Mouse (Mus musculus) G1E (cell line): ENCODE measurements around the gene Jun. TPM values are rescaled to one million over a fixed set of nuclear protein-coding genes. Genes with fewer than 3 reads are reported as not detected.
A peak's percentile ranks its signal among the peaks of the same experiment; 100 is the strongest.

Source experiments
- ATAC-seq: 2 replicates; pipeline ENCODE4 v1.8.0; 2016; ENCODE audit warnings: mild to moderate bottlenecking; ENCODE audit not compliant: insufficient number of reproducible peaks, poor library complexity, low FRiP score, severe bottlenecking; ENCODE audit errors: extremely low read depth
- DNase-seq: peaks from one replicate; pipeline ENCODE4 v3.0.0; 2012; ENCODE audit warnings: low spot score
- H3K27me3 ChIP-seq: 2 replicates; pipeline ENCODE4 v1.6.1; 2012; ENCODE audit warnings: mild to moderate bottlenecking, low read length, inconsistent platforms; ENCODE audit not compliant: insufficient read depth
- H3K36me3 ChIP-seq: replicated peaks from 2 replicates; pipeline ENCODE3; 2012; ENCODE audit warnings: mild to moderate bottlenecking, inconsistent platforms
- H3K4me1 ChIP-seq: 2 replicates; pipeline ENCODE4 v1.6.1; 2012; ENCODE audit warnings: low read depth, low read length, inconsistent platforms, mixed read lengths; ENCODE audit not compliant: insufficient read depth
- H3K4me3 ChIP-seq: 2 replicates; pipeline ENCODE4 v1.5.1; 2012; ENCODE audit warnings: low read depth, mild to moderate bottlenecking, inconsistent platforms, low read length, moderate library complexity, mixed read lengths
- H3K9me3 ChIP-seq: replicated peaks from 2 replicates; pipeline ENCODE4 v1.6.1; 2012; ENCODE audit warnings: inconsistent platforms
- CTCF ChIP-seq: IDR thresholded peaks from 2 replicates; pipeline ENCODE4 v1.5.1; 2012; ENCODE audit warnings: low read depth, low read length, inconsistent platforms, mixed read lengths
- GATA1 ChIP-seq: IDR thresholded peaks from 2 replicates; pipeline ENCODE4 v1.6.1; 2012; ENCODE audit warnings: borderline replicate concordance, low read length, inconsistent platforms, mixed read lengths
- GATA2 ChIP-seq: IDR thresholded peaks from 2 replicates; pipeline ENCODE4 v1.6.1; 2012; ENCODE audit warnings: low read depth, low read length, inconsistent platforms, borderline replicate concordance
- POLR2AphosphoS5 ChIP-seq: IDR thresholded peaks from 2 replicates; pipeline ENCODE4 v1.6.1; 2012; ENCODE audit warnings: low read depth, low read length, inconsistent platforms; ENCODE audit not compliant: insufficient replicate concordance
- TAL1 ChIP-seq: conservative IDR thresholded peaks from 2 replicates; pipeline ENCODE4 v1.6.1; 2012; ENCODE audit warnings: low read depth, low read length, inconsistent platforms, mixed read lengths
- polyA plus RNA-seq: library from polyadenylated mRNA; stranded (reverse); fragments of >175 nt; gene quantifications from 2 replicates; pipeline ENCODE4 v1.2.3, GENCODE M21; 2012
- total RNA-seq, 2 experiments: library from RNA; stranded (forward) in 1 of 2; stranded (reverse) in 1 of 2; fragments of 200-1000 nt in 1 of 2; fragments of >200 nt in 1 of 2; fragmentation: Nextera tagmentation in 1 of 2; gene quantifications; 2 replicates each; pipeline ENCODE4 v1.2.3; 2014 to 2017

Jun gene
- total RNA-seq (2014; fragmentation: Nextera tagmentation) (1.1 and 1.7 TPM in 2 replicates), total RNA-seq (2017) (2.3 and 2.9 TPM in 2 replicates), polyA plus RNA-seq (2.2 and 2.3 TPM in 2 replicates)

DNA sequence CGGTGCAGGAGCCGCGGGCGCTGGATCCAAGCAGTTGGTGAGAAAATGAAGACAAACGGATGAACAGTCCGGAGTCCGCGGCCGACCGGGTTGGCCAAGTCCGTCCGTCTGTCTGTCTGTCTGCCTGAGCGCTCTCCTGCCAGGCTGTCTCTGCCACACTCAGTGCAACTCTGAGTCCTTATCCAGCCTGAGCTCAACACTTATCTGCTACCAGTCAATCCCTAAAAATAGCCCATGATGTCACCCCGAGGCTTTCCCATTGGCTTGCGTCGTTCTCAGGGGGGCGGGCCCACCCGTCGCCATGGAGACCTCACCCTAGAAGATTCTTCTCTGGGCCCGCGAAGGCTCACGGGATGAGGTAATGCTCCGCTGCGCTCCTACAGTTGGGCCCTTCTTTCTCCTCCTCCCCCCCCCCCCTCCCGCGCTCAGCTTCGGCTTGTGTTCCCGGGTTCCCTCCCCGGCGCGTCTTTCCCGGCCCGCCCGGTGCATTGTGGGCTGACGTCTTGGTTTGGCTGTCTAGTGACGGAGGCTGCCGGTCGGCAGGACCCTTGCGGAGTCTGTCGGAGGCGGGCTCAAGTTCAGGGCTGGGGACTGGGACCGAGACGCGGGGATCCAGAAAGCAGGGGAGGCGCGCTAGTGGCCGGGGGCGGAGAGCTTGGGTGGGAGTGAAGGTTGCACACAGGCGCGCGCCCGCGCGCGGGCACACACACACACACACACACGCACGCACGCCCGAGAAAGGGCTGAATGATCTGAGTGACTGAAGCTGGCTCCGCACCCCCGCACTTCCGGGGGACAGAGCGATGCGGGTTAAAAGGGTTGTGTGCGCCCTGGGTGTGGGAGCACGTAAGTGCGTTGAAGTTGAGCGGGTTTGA, at the start of gene Jun:
Gene Jun, minus strand, starts transcription at position 198 of the 875 bp plus-strand sequence.
- Histone ChIP-seq H3K9me3 (peaks cover 19% of the 10 kb centered on the region), H3K27me3 (peaks cover 24% of the 10 kb centered on the region), H3K36me3 (no peaks in the 10 kb centered on the region), H3K4me3 (peak within 1 kb of the TSS; percentile 77), H3K4me1 (peaks cover 47% of the 10 kb centered on the region)
- TF ChIP-seq GATA2 (no peak), CTCF (no peak), TAL1 (no peak), GATA1 (no peak), POLR2AphosphoS5 (no peak)
- ATAC-seq: peak; percentile 86
- DNase-seq: peak; percentile 88

DNA sequence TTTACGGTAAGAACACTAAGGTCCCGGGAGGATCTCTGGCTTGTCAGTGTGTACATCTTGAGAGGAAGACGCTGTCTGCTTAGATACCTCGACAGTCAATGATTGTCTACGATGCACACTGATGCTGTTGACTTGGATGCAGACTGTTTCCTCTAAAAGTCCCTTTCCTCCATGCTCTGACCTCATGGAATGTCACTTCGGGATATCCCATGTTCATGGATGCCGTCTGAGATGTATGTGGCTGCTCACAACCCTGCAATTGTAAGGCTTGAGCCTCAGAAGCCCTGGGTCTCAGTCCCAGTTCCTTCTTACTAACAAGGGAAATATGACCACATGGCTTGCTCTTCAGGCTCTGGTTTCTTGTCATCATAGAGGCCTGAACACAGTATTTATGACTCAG, 49.7 kb upstream of the Jun start:
- ATAC-seq: no peak

DNA sequence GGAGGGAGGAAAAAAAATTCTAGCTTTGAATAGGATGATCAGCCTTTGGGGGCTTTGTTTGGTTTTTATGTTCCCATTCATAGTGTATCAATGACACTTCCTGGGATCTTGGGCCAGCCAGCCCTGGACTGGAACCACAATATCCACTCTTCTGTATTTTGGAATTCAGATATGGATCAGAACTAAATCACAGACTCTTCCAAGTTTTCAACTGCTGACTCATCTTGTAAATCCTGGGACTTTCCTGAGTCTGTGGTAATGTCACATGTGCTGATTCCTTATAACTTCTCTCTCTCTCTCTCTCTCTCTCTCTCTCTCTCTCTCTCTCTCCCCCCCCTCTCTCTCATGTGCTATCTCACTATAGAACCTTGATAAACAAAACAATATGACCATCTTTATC, 48.7 kb upstream of the Jun start:
- H3K4me3 ChIP-seq: no peak overlapping the region
- peaks cover 25% of the 10 kb centered on the region for H3K27me3 ChIP-seq
- ATAC-seq (no peak), DNase-seq (no peak)
- peaks cover 5% of the 10 kb centered on the region for H3K4me1 ChIP-seq
- TF ChIP-seq CTCF (no peak), TAL1 (no peak), GATA1 (no peak), POLR2AphosphoS5 (no peak), GATA2 (no peak)
- no peaks in the 10 kb centered on the region for H3K36me3 ChIP-seq
- no peaks in the 10 kb centered on the region for H3K9me3 ChIP-seq

More for the DNA sequence above, 49.7 kb upstream of the Jun start:
- Histone ChIP-seq H3K27me3 (peaks cover 30% of the 10 kb centered on the region), H3K4me3 (no peak overlapping the region), H3K36me3 (no peaks in the 10 kb centered on the region), H3K9me3 (no peaks in the 10 kb centered on the region), H3K4me1 (peaks cover 13% of the 10 kb centered on the region)
- TF ChIP-seq POLR2AphosphoS5 (no peak), CTCF (no peak), TAL1 (no peak)
- no peak for DNase-seq

DNA sequence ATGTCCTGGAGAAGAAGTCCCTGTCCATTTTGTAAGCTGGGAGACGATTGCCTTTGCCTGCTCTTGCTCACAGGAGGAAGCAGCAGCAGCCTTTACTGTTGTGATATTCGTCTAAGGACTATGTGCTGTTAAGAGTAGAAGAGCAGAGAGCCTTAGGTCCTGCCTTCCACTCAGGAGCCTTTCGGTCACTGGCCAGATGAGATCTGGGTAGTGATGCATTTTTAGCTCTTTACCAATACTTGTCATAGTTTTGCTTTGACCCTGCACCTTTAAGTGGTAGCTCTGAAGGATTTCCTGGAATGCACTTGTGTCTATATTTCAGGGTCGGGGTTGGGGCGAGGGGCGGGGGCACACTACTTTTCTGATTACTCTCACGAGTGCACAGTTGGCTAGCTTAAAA, 47.4 kb upstream of the Jun start:
- no peak for TF ChIP-seq GATA2
- TF ChIP-seq TAL1: no peak
- no peak for TF ChIP-seq POLR2AphosphoS5
- TF ChIP-seq CTCF: no peak
- TF ChIP-seq GATA1: no peak
- no peaks in the 10 kb centered on the region for H3K36me3 ChIP-seq
- no peak for DNase-seq

DNA sequence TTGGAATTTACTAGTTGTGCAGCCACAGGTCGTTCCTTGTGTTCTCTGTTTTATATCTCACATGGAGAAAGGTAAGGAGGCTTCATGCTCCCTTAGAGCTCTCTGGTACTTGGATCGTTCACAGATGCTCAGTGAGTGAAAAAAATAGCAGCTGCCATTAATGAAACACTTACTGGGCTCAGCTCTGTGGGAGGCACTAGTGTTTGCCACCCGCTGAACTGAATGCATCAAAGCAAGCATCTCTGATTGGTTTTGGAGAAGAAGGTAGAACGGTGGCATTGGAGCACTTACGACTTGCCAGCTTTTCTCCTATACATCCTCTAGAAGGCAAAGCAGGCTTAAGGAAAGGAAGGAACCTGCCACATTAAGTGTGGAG, 46.7 kb upstream of the Jun start:
- no peaks in the 10 kb centered on the region for H3K9me3 ChIP-seq
- H3K36me3 ChIP-seq: no peaks in the 10 kb centered on the region
- H3K27me3 ChIP-seq: peaks cover 21% of the 10 kb centered on the region
- no peak overlapping the region for H3K4me3 ChIP-seq
- ATAC-seq: no peak
- H3K4me1 ChIP-seq: peaks cover 10% of the 10 kb centered on the region; the same call in 1 of the 2 replicates
- TF ChIP-seq GATA1 (no peak), CTCF (no peak), GATA2 (no peak), POLR2AphosphoS5 (no peak), TAL1 (no peak)
- no peak for DNase-seq

More for the DNA sequence above, 47.4 kb upstream of the Jun start:
- Histone ChIP-seq H3K4me3 (no peak overlapping the region), H3K9me3 (no peaks in the 10 kb centered on the region), H3K4me1 (peaks cover 8% of the 10 kb centered on the region; the same call in 1 of the 2 replicates), H3K27me3 (peaks cover 22% of the 10 kb centered on the region)
- no peak for ATAC-seq

DNA sequence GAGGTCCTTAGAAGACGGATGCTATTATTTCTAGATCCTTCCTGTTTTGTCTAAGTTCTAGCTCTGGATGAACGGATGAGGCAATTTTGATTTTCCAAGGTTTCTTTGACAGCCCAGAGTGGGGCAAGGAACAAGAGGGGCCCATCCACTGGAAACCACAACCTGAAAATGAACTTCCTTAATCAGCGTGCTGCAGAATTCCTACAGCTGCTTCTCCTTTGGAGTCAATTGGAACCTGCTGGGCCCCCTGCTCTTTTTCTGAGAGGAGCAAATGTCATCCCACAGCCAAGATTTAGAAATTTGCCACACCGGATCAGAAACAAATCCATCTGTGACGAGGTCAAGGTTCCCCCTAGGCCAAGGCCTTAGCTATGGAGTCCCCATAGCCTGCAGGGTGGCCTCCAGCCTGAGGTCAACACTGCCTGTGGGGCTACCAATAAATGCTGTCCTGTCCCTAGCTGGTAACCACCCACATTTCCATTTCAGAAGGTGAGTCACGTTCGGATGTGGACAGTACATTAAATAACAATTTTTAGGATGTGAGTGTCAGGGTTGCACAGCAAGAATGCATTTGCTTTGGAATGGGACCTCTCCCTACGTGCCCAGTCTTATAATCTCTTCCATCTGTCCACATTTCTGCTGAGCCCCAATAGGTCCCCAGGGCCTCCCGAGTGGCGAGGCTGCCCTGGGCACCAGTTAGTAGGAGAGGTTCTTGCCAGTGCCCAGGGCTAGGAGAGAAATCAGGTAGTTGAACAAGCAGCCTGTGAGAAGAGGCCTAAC, 46.1 kb upstream of the Jun start:
- DNase-seq: no peak
- TF ChIP-seq POLR2AphosphoS5 (no peak), GATA2 (no peak), TAL1 (no peak), CTCF (no peak), GATA1 (no peak)
- no peak for ATAC-seq
- Histone ChIP-seq H3K27me3 (peaks cover 26% of the 10 kb centered on the region), H3K4me3 (no peak overlapping the region), H3K4me1 (peaks cover 10% of the 10 kb centered on the region; the same call in 1 of the 2 replicates), H3K9me3 (no peaks in the 10 kb centered on the region), H3K36me3 (no peaks in the 10 kb centered on the region)
